Mouse (Mus musculus): ENCODE data around the gene Slc25a19. TPM values are rescaled to one million over a fixed set of nuclear protein-coding genes. Genes with fewer than 3 reads are reported as not detected.

Gene Slc25a19
- polyA plus RNA-seq, 1 experiment from 2014 or later, result 49.7 TPM

DNA sequence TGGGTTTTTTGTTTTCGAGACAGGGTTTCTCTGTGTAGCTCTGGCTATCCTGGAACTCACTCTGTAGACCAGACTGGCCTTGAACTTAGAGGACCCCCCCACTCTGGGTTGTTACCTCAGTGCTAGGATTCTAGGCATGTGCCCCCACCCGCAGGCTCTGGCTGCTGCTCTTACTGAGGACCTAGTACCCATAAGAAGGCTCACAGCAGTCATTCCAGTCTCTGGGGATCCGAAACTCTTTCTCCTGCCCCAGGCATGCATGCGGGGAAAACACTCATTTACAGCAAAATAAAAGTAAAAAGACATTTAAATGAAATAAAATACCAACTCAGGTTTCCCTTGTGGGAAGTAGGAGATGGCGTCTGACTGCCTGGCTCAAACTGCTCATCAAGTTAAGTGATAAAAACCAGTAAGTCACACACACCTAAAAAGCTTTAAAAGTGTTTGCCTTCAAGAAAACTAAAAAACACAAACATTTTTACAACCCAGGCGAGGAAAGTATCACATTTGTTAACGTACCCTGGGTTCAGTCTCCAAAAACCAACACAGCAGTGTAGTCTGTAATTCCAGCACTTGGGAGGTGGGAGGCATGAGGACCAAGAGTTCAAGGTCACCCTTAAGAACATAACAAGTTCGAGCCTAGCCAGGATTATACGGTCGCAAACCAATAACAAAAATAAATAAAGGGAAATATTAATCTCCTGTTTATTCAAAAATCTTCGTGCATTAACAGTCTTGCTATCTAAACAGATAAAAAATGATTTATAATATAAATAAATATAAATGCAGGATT is 1.1 kb downstream of the Slc25a19 start:
- ATAC-seq (replicated peaks; ENCODE audit: low FRiP score, low read depth) (no peak), DNase-seq (ENCODE audit: low spot score) (no peak)
- no peak for TF ChIP-seq CTCF (IDR thresholded peaks at IDR 0.05; ENCODE audit: low read depth)
- H3K9ac ChIP-seq (ENCODE audit: low read depth, low read length), result peak overlapping the region; percentile 67
- H3K36me3 ChIP-seq (ENCODE audit: insufficient read depth, low read length), result 0 out of 2 replicates have a peak, but pooled peaks cover 11% of the 10 kb centered on the region
- H3K9me3 ChIP-seq (replicated peaks; ENCODE audit: low read length), result no peaks in the 10 kb centered on the region
- no peaks in the 10 kb centered on the region for H3K27me3 ChIP-seq (ENCODE audit: insufficient read depth, low read length)
- WGBS, result 36% methylated on average over 11 of the region's 11 CpGs
- peak overlapping the region; percentile 75 for H3K27ac ChIP-seq
- H3K4me1 ChIP-seq (replicated peaks; ENCODE audit: insufficient read depth, low read length), result no peaks in the 10 kb centered on the region
- H3K4me3 ChIP-seq (replicated peaks; ENCODE audit: low read depth, low read length), result peak overlapping the region; percentile 71
- H3K4me2 ChIP-seq (ENCODE audit: low read length), result peak overlapping the region; percentile 90

DNA sequence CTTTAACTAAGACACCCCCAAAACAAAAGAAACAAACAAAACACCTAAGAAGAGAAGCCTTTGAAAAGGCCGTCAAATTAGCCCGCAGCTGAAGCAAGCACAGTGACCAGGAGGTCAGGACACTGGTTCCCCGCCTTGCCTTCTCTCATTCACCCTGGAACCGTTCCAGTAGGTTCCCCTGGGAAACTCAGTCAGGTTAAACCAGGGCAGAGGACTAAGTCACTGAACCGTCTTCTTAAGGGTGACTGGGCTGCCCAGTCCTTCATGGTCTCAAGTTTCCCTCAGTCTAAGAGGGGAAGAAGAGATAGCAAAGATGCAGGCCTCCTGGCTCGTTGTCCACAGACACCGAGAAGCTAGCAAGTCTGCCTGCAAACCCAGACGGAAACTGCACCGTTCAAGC is 2.2 kb downstream of the Slc25a19 start:
- WGBS, result 28% methylated on average over 9 of the region's 9 CpGs
- no peaks in the 10 kb centered on the region for H3K4me1 ChIP-seq (replicated peaks; ENCODE audit: insufficient read depth, low read length)
- peak overlapping the region; percentile 11; the same call in 1 of the 2 replicates for H3K4me2 ChIP-seq (ENCODE audit: low read length)

DNA sequence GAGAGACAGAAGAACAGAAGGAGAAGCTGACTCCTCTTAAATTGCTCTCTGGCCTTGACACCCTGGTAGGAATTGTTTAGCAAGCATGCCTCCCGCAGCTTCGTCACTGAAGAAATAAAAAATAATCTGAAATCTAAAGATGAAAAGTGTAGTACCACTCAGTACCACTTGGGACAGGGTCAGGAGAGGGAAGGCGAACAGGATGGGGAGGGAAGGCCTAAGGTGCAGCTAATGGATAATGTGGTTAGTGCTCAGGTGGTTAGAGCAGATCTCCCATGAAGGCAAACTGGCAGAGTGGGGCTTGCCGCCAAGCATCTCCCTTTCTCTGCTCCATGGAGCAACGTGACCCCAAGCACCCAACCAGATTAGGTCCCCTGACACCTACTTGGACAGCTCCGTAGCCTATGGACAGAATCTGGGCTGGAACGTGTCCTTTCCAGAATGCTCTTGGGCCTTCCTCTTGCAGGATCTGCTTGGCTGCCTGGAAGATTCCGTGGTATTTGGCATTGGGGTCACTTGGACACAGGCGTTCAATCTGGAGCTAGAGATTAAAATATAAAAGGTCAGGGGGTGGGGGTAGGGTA is 4.5 kb downstream of the Slc25a19 start:
- Histone ChIP-seq H3K27ac (no peak overlapping the region), H3K36me3 (ENCODE audit: insufficient read depth, low read length) (peaks cover 22% of the 10 kb centered on the region), H3K4me2 (ENCODE audit: low read length) (no peak overlapping the region), H3K9me3 (replicated peaks; ENCODE audit: low read length) (no peaks in the 10 kb centered on the region), H3K27me3 (ENCODE audit: insufficient read depth, low read length) (no peaks in the 10 kb centered on the region), H3K4me1 (replicated peaks; ENCODE audit: insufficient read depth, low read length) (no peaks in the 10 kb centered on the region), H3K9ac (ENCODE audit: low read depth, low read length) (no peak overlapping the region), H3K4me3 (replicated peaks; ENCODE audit: low read depth, low read length) (no peak overlapping the region)
- peak; percentile 64 for TF ChIP-seq CTCF (IDR thresholded peaks at IDR 0.05; ENCODE audit: low read depth)
- ATAC-seq (replicated peaks; ENCODE audit: low FRiP score, low read depth) (no peak), DNase-seq (ENCODE audit: low spot score) (peak; percentile 54)
- 68% methylated on average over 9 of the region's 9 CpGs for WGBS

More for the DNA sequence above, 2.2 kb downstream of the Slc25a19 start:
- no peak overlapping the region for H3K4me3 ChIP-seq (replicated peaks; ENCODE audit: low read depth, low read length)
- H3K36me3 ChIP-seq (ENCODE audit: insufficient read depth, low read length), result peaks cover 12% of the 10 kb centered on the region; the same call in 1 of the 2 replicates
- no peaks in the 10 kb centered on the region for H3K27me3 ChIP-seq (ENCODE audit: insufficient read depth, low read length)
- ATAC-seq (replicated peaks; ENCODE audit: low FRiP score, low read depth) (0 out of 2 replicates have a peak, but pooled peaks have one; percentile 4), DNase-seq (ENCODE audit: low spot score) (peak; percentile 75)
- H3K27ac ChIP-seq, result peak overlapping the region; percentile 85
- TF ChIP-seq CTCF (IDR thresholded peaks at IDR 0.05; ENCODE audit: low read depth), result no peak
- H3K9ac ChIP-seq (ENCODE audit: low read depth, low read length), result peak overlapping the region; percentile 6; the same call in 1 of the 2 replicates
- H3K9me3 ChIP-seq (replicated peaks; ENCODE audit: low read length), result no peaks in the 10 kb centered on the region

DNA sequence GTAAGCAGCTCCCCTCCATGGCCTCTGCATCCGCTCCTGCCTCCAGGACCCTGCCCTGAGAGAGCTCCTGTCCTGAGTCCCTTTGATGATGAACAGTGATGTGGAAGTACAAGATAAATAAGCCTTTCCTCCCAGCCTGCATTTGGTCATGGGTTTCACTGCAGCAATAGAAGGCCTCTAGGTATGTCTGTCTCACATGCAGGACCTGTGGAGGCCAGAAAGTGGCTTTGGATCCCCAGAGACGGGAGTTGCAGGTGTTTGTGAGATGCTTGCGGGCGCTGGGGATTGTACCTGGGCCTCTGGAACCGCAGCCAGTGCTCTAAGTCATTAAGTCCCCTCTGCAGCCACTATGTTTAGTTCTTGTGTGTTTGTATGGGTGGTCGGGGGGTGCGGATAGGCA is 8.1 kb downstream of the Slc25a19 start:
- 92% methylated on average over 7 of the region's 7 CpGs for WGBS
- no peak overlapping the region for H3K9ac ChIP-seq (ENCODE audit: low read depth, low read length)
- ATAC-seq (replicated peaks; ENCODE audit: low FRiP score, low read depth) (no peak), DNase-seq (ENCODE audit: low spot score) (no peak)
- H3K4me2 ChIP-seq (ENCODE audit: low read length), result no peak overlapping the region
- no peaks in the 10 kb centered on the region for H3K4me1 ChIP-seq (replicated peaks; ENCODE audit: insufficient read depth, low read length)
- H3K27ac ChIP-seq, result no peak overlapping the region
- H3K36me3 ChIP-seq (ENCODE audit: insufficient read depth, low read length), result peaks cover 37% of the 10 kb centered on the region
- TF ChIP-seq CTCF (IDR thresholded peaks at IDR 0.05; ENCODE audit: low read depth), result no peak
- H3K9me3 ChIP-seq (replicated peaks; ENCODE audit: low read length), result no peaks in the 10 kb centered on the region
- H3K27me3 ChIP-seq (ENCODE audit: insufficient read depth, low read length), result no peaks in the 10 kb centered on the region
- no peak overlapping the region for H3K4me3 ChIP-seq (replicated peaks; ENCODE audit: low read depth, low read length)

DNA sequence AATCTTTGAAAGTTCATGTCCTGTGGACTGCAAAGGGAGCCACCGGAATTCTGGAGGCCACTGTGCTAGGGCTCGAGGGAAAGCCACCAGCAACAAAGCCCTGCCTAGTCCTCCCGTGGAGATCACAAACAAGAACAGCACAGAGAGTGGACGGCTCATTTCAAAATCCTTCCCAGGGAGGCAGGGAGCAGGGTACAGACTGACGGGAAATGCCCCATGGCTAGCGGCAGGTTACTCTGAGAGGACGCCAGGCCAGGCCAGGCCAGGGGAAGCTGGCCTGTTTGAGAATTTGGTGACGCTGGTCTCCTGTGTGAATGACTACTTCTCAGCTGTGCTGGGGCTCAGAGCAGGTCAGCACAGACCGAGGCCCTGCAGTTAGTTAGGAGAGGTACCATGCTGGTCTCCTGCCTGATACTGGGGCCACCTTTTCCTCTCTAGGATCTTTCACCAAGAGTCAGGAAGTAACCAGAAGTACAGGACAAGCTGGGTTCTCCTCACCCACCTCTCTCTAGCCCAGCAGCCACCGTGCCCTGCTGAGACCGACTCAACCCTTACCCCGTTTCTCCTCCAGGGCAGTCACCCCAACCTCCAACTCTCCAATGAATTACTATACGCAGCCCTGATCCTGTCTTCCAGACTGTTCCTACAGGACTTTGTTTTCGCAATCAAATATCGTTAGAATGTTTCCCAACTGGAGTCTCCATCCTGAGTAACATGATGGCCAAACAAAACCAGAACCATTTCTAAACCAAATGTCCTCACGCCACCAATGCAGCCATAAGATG is 9.2 kb downstream of the Slc25a19 start:
- TF ChIP-seq CTCF (IDR thresholded peaks at IDR 0.05; ENCODE audit: low read depth), result no peak
- Histone ChIP-seq H3K27me3 (ENCODE audit: insufficient read depth, low read length) (no peaks in the 10 kb centered on the region), H3K4me2 (ENCODE audit: low read length) (no peak overlapping the region), H3K4me1 (replicated peaks; ENCODE audit: insufficient read depth, low read length) (0 out of 2 replicates have a peak, but pooled peaks cover 7% of the 10 kb centered on the region), H3K9ac (ENCODE audit: low read depth, low read length) (no peak overlapping the region), H3K36me3 (ENCODE audit: insufficient read depth, low read length) (peaks cover 37% of the 10 kb centered on the region), H3K4me3 (replicated peaks; ENCODE audit: low read depth, low read length) (no peak overlapping the region), H3K27ac (no peak overlapping the region), H3K9me3 (replicated peaks; ENCODE audit: low read length) (no peaks in the 10 kb centered on the region)
- WGBS, result 85% methylated on average over 16 of the region's 16 CpGs
- ATAC-seq (replicated peaks; ENCODE audit: low FRiP score, low read depth), result no peak
- DNase-seq (ENCODE audit: low spot score), result no peak

DNA sequence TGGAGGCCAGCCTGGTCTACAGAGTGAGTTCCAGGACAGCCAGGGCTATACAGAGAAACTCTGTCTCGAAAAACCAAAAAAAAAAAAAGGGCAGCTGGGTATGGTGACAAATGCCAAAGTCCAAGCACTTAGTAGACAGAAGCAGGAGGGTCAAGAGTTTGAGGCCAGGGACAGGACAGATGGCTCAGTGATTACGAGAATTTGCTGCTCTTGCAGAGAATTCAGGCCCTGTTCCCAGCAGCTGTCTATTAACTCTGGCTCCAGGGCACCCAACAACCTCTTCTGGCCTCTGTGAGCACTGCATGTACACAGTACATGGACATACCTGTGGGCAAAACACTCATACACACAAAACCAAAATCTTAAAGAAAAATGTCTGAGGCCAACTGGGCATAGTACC is 10.1 kb downstream of the Slc25a19 start:
- Histone ChIP-seq H3K27ac (no peak overlapping the region), H3K4me2 (ENCODE audit: low read length) (no peak overlapping the region), H3K4me1 (replicated peaks; ENCODE audit: insufficient read depth, low read length) (0 out of 2 replicates have a peak, but pooled peaks cover 13% of the 10 kb centered on the region), H3K9ac (ENCODE audit: low read depth, low read length) (no peak overlapping the region), H3K36me3 (ENCODE audit: insufficient read depth, low read length) (peaks cover 36% of the 10 kb centered on the region), H3K4me3 (replicated peaks; ENCODE audit: low read depth, low read length) (no peak overlapping the region), H3K27me3 (ENCODE audit: insufficient read depth, low read length) (no peaks in the 10 kb centered on the region), H3K9me3 (replicated peaks; ENCODE audit: low read length) (no peaks in the 10 kb centered on the region)
- DNase-seq (ENCODE audit: low spot score) (no peak), ATAC-seq (replicated peaks; ENCODE audit: low FRiP score, low read depth) (no peak)
- 88% methylated on average over 2 of the region's 2 CpGs for WGBS
- no peak for TF ChIP-seq CTCF (IDR thresholded peaks at IDR 0.05; ENCODE audit: low read depth)

Measured in kidney, postnatal 0 days (tissue).